In the genomic region with DNA sequence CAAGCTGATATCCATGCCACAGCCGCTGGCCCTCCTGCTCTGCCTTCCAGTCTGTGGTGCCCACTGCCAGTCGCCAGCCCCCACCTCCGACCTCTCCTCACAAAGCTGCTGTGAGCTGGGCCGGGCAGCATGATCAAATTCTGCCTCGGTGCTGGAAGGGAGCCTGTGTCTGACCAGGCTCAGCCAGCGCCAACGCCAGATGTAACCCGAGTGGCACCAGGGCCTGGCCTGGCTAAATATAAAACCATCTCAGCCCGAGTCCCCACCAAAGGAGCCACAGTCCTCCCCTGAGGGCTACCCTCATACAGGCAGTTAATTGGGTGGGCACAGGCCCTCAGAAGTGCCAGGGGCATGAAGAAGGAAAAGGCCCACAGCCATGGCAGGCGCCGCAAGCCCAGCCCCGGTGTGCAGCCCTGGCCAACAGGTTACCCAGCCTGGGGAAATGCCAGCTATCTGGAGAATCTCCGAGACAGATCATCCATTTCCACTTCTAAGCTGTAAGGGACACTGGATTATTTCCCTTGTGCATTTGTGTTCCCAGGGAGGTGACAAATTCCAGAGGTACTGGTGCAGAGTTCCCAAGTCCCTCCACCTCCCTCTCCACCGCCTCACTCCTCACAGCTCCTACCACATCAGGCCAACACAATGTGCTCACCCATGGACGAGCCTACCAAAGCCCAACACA, we compare ENCODE assay signal across 11 mouse cellular contexts. TPM values are rescaled to one million over a fixed set of nuclear protein-coding genes. Genes with fewer than 3 reads are reported as not detected.
DNase-seq lines count a peak whose midpoint lies in the region; ATAC-seq and TF ChIP-seq lines count a peak whose summit lies in the region.
"Had no signal": no experiment of that assay in that cellular context is flagged by ENCODE, and none has a peak within 500 bp of the region (broad histone marks: within the 10 kb centered on the region; RNA-seq: fewer than 3 reads in every experiment).

No protein-coding gene starts in this region.

- no peak for TF ChIP-seq CTCF in heart, adult 2 months (IDR thresholded peaks at IDR 0.05)

- H3K9ac ChIP-seq in heart, adult 2 months (ENCODE audit: low read depth, low read length), result peak overlapping the region; percentile 88
- no peak overlapping the region for H3K9ac ChIP-seq in limb, embryonic 15.5 days
- H3K9ac ChIP-seq: neural tube, embryonic 12.5 days had no signal

- peak; percentile 61 for TF ChIP-seq POLR2A in heart, adult 2 months (IDR thresholded peaks at IDR 0.05; ENCODE audit: insufficient read depth, low read depth, low read length)

- TF ChIP-seq EP300 in heart, adult 2 months (IDR thresholded peaks at IDR 0.05; ENCODE audit: insufficient read depth, low read depth, low read length), result no peak

- peak; percentile 63 to 64 for DNase-seq in heart, adult 2 months
- no peak for DNase-seq in heart, adult 8-10 months (ENCODE audit: low spot score)
- peak; percentile 36 to 49 for DNase-seq in right cerebral cortex, postnatal 10 days (ENCODE audit: low spot score in 2 of 2)
- no peak for DNase-seq in right cerebral cortex, postnatal 14 days
- DNase-seq in gastrocnemius, postnatal 10 days, result peak; percentile 54
- no peak for DNase-seq in T-cell, adult 2 months (ENCODE audit: low spot score)

- H3K36me3 ChIP-seq in heart, adult 2 months (ENCODE audit: control insufficient read depth, insufficient read depth, low read length), result no peaks in the 10 kb centered on the region
- H3K36me3 ChIP-seq in limb, embryonic 15.5 days, result peaks cover 46% of the 10 kb centered on the region

- intact Hi-C loops in heart, adult 2 months (cut with DNase I), result no loop called here

- H3K4me2 ChIP-seq in limb, embryonic 15.5 days, result no peak overlapping the region
- H3K4me2 ChIP-seq: neural tube, embryonic 12.5 days had no signal

- H3K9me3 ChIP-seq in limb, embryonic 15.5 days, result no peaks in the 10 kb centered on the region
- H3K9me3 ChIP-seq: neural tube, embryonic 12.5 days had no signal

- 58% methylated on average over 15 of the region's 15 CpGs for WGBS in heart, adult 2 months
- WGBS in limb, embryonic 15.5 days, result 69% methylated on average over 15 of the region's 15 CpGs

- peaks cover 2% of the 10 kb centered on the region; the same call in 1 of the 2 replicates for H3K79me2 ChIP-seq in heart, adult 2 months (replicated peaks; ENCODE audit: control insufficient read depth, insufficient read depth, low read length)

- peaks cover 5% of the 10 kb centered on the region for H3K4me1 ChIP-seq in heart, adult 2 months (ENCODE audit: control insufficient read depth, insufficient read depth, low read length)
- peaks cover 57% of the 10 kb centered on the region for H3K4me1 ChIP-seq in limb, embryonic 15.5 days

- peak overlapping the region; percentile 90 for H3K27ac ChIP-seq in heart, adult 2 months
- peak overlapping the region; percentile 69 for H3K27ac ChIP-seq in limb, embryonic 15.5 days
- H3K27ac ChIP-seq: neural tube, embryonic 12.5 days had no signal

- H3K4me3 ChIP-seq in heart, adult 2 months, result peak overlapping the region; percentile 39
- no peak overlapping the region for H3K4me3 ChIP-seq in limb, embryonic 15.5 days
- H3K4me3 ChIP-seq: neural tube, embryonic 12.5 days had no signal

- H3K27me3 ChIP-seq in heart, adult 2 months (ENCODE audit: control insufficient read depth, insufficient read depth, low read length), result no peaks in the 10 kb centered on the region
- no peaks in the 10 kb centered on the region for H3K27me3 ChIP-seq in limb, embryonic 15.5 days
- H3K27me3 ChIP-seq: neural tube, embryonic 12.5 days had no signal

- no peak for ATAC-seq in limb, embryonic 15.5 days (ENCODE audit: insufficient number of reproducible peaks, low FRiP score, low TSS enrichment, low read depth)
- no peak for ATAC-seq in erythroid progenitor cell, adult 5-6 weeks (replicated peaks; ENCODE audit: low FRiP score, poor library complexity, severe bottlenecking)

RNA-seq across cellular contexts. Expression of a gene that starts 8.3 kb away (rescaled TPM):
- total RNA-seq in heart, adult 2 months (2021), result 100 to 1,000 TPM; 620 to 733 TPM
- polyA plus RNA-seq in heart, adult 2 months (2012; rRNA removed), result 1,081 and 1,159 TPM in 2 replicates
- total RNA-seq in heart, adult 8-10 months (2022), result 100 to 1,000 TPM; 561 to 765 (median 683) TPM
- total RNA-seq in gastrocnemius, postnatal 10 days (2021), result 100 to 1,000 TPM; 408 to 467 TPM
- polyA plus RNA-seq in limb, embryonic 15.5 days (2015; fragmentation: Nextera tagmentation; extraction: Ambion mirVana), result 253 and 288 TPM in 2 replicates
- 90.1 and 119 TPM in 2 replicates for total RNA-seq in erythroid progenitor cell, adult 5-6 weeks (2015; ENCODE audit: low replicate concordance)
- 75.9 and 125 TPM in 2 replicates for total RNA-seq in erythroid progenitor cell, adult 5-6 weeks (2017; ENCODE audit: low replicate concordance)

RNA-seq across cellular contexts. Expression of a gene that starts 33.0 kb away (rescaled TPM):
- total RNA-seq in heart, adult 2 months (2021), result 100 to 1,000 TPM; 445 to 505 TPM
- polyA plus RNA-seq in heart, adult 2 months (2012; rRNA removed), result 772 and 935 TPM in 2 replicates
- 100 to 1,000 TPM; 539 to 688 (median 589) TPM for total RNA-seq in heart, adult 8-10 months (2022)
- 100 to 1,000 TPM; 422 to 448 TPM for total RNA-seq in gastrocnemius, postnatal 10 days (2021)
- polyA plus RNA-seq in limb, embryonic 15.5 days (2015; fragmentation: Nextera tagmentation; extraction: Ambion mirVana), result 544 and 583 TPM in 2 replicates
- total RNA-seq in erythroid progenitor cell, adult 5-6 weeks (2015; ENCODE audit: low replicate concordance), result 292 and 301 TPM in 2 replicates
- 92.2 and 190 TPM in 2 replicates for total RNA-seq in erythroid progenitor cell, adult 5-6 weeks (2017; ENCODE audit: low replicate concordance)

RNA-seq across cellular contexts. Expression of a gene that starts 33.2 kb away (rescaled TPM):
- 10 to 100 TPM; 11.3 to 16.8 TPM for total RNA-seq in heart, adult 2 months (2021)
- polyA plus RNA-seq in heart, adult 2 months (2012; rRNA removed), result 13.4 and 17.4 TPM in 2 replicates
- total RNA-seq in heart, adult 8-10 months (2022), result 10 to 100 TPM; 11.0 to 14.2 (median 12.6) TPM
- total RNA-seq in gastrocnemius, postnatal 10 days (2021), result 10 to 100 TPM; 10.3 to 11.7 TPM
- polyA plus RNA-seq in limb, embryonic 15.5 days (2015; fragmentation: Nextera tagmentation; extraction: Ambion mirVana), result 78.5 and 79.1 TPM in 2 replicates
- 56.2 and 59.5 TPM in 2 replicates for total RNA-seq in erythroid progenitor cell, adult 5-6 weeks (2015; ENCODE audit: low replicate concordance)
- total RNA-seq in erythroid progenitor cell, adult 5-6 weeks (2017; ENCODE audit: low replicate concordance), result 58.9 and 62.4 TPM in 2 replicates

RNA-seq across cellular contexts. Expression of a gene that starts 39.2 kb away (rescaled TPM):
- total RNA-seq in heart, adult 2 months (2021), result not detected
- not detected in 2 replicates for polyA plus RNA-seq in heart, adult 2 months (2012; rRNA removed)
- total RNA-seq in heart, adult 8-10 months (2022), result not detected
- not detected for total RNA-seq in gastrocnemius, postnatal 10 days (2021)
- not detected in 2 replicates for polyA plus RNA-seq in limb, embryonic 15.5 days (2015; fragmentation: Nextera tagmentation; extraction: Ambion mirVana)
- not detected in 2 replicates for total RNA-seq in erythroid progenitor cell, adult 5-6 weeks (2015; ENCODE audit: low replicate concordance)
- not detected in 2 replicates for total RNA-seq in erythroid progenitor cell, adult 5-6 weeks (2017; ENCODE audit: low replicate concordance)
- total RNA-seq: ES-E14 had no signal
- polyA plus RNA-seq: limb, embryonic 14.5 days; neural tube, embryonic 12.5 days had no signal

Comparison
In these comparisons a context has a peak if more than half of its experiments do, and no peak if none do; other contexts are left out.
1. DNase-seq: peak in heart, adult 2 months (2 of 2), right cerebral cortex, postnatal 10 days (2 of 2) and gastrocnemius, postnatal 10 days (single experiment); none in heart, adult 8-10 months (single experiment), right cerebral cortex, postnatal 14 days (single experiment) and T-cell, adult 2 months (single experiment).